Mouse (Mus musculus) adrenal gland, postnatal 25 days (tissue): Measurements from ENCODE around the gene Aff2. TPM values are rescaled to one million over a fixed set of nuclear protein-coding genes. Genes with fewer than 3 reads are reported as not detected.

Experiments
- DNase-seq: peaks from one replicate; pipeline ENCODE4 v3.0.0; 2021; ENCODE audit warnings: mixed read lengths
- total RNA-seq: library from RNA; stranded (reverse); gene quantifications from 2 replicates; pipeline ENCODE4 v1.2.3, GENCODE M21; 2021

The Aff2 gene
- total RNA-seq, 1 experiment from 2014 or later: 4.9 TPM

- DNase-seq: no peak
Measured at GRCm38 (mm10) chrX:69744962-69745597, 385.0 kb downstream of the Aff2 start.

GRCm38 (mm10) chrX:69801890-69802439, 441.9 kb downstream of the Aff2 start:
- DNase-seq: no peak

- DNase-seq: no peak
Measured at GRCm38 (mm10) chrX:69802481-69802880, 442.4 kb downstream of the Aff2 start.

- no peak for DNase-seq
Measured at GRCm38 (mm10) chrX:69811798-69812197, 451.7 kb downstream of the Aff2 start.

GRCm38 (mm10) chrX:69815054-69815453, 455.0 kb downstream of the Aff2 start:
- DNase-seq: no peak

- no peak for DNase-seq
Measured at GRCm38 (mm10) chrX:69817679-69818078, 457.6 kb downstream of the Aff2 start.

GRCm38 (mm10) chrX:69818188-69818587, 458.1 kb downstream of the Aff2 start:
- DNase-seq: no peak

- DNase-seq: no peak
Measured at GRCm38 (mm10) chrX:69867601-69868000, 507.5 kb downstream of the Aff2 start.

GRCm38 (mm10) chrX:69891713-69892112, 531.6 kb downstream of the Aff2 start:
- DNase-seq: no peak
